Mouse (Mus musculus) forelimb bud, embryonic 11.5 days (tissue): Measurements from ENCODE around the gene Parva.

Source experiments
- DNase-seq: peaks from one replicate; pipeline ENCODE4 v3.0.0-alpha.2; 2012; ENCODE audit warnings: low read depth, low spot score

Parva gene

DNA sequence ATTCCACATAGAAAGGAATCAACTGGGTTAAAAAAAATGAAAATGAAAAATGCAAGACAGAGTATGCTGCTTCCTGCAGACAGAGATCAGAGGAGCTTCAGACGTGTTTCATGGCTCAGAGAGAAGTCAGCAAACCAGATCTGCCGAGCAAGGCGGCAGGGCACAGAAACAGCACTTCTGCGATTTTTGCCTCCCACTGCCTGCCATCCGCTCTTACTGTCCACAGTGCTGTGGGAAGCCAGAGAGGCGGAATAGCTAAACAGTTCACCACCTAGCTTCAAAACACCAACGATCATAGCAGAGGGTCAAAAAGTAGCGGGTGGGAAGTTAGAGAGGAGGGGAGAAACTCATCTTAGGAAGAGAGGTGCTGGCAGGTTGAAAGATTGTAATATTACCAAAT, 84.0 kb downstream of the Parva start:
- no peak for DNase-seq

DNA sequence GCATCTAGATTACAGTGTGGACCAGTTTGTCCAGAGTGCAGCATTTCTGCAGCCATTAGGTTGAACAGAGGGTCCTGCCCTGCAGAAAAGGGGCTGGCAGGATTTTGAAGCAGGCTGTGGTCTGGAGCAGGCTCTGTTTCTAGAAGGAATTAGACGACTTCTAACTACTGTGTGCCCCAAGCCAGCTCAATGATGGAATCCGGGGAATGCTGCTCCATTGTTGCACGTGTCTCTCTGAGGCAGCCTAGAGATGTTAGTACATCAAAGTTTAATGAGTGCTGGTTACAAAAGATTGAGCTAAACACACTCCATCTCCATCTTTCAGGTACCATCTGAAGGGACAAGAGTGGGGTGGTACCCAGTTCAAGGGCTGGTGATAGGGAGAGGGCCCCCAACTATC, 85.0 kb downstream of the Parva start:
- no peak for DNase-seq

DNA sequence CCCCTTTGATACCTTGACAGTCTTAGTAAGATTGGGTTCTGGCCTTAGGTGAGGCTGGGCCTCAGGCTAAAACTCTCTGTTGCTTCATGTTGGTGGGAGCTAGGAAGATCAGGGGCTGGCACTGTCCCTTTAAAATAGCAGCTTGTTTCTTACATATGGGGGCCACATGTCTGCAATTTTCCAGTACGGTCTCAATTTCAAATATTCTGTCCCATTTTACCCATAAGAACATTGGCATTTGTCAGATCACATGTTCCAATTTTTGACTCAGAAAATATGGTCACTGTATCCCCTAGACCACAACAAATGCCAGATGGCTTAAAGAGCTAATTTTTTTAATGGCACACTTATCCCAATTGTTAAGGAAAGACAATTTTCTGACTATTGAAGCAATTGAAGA, 85.6 kb downstream of the Parva start:
- no peak for DNase-seq

DNA sequence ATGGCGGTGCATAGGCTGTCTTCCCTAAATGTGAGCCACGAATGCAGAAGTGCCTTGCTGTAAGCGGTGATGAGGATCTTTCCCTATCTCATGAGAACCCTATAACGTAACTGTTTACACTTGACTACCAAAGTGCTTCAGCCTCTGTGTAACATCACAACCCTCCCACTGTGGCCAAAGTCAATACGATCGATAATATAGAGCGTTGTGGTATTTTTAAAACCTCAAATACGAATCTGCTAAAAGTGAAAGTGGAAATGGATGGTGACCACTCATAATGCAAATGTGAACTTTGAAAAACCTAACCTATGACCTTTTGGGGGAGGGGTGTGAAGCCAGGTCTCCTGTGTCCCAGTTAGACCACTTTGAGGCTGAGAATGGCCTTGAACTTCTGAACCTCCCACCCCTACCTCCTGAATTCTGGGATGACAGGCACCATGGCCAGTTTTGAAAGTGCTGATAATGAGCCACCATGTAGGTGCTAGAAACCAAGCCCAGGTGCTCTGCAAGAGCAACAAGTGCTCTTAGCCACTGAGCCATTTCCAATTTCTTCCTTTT, 87.4 kb downstream of the Parva start:
- no peak for DNase-seq

DNA sequence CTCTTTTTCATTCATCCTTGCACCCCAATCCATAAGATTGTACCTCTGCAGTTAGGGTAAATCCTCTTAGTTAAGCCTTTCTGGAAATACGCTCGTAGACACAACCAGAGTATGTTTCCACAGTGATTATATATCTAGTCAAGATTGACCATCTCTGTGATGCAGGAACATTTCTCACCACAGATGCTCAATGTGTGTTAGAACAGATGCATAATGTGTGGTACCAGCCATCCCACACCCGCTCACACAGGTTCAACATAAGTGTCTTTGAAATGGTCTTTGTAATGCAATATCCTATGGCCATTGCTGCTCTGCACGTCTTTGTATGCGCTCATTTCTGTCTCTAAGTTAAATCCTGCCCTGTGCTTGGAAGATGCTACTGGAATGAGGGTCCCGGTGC, 98.2 kb downstream of the Parva start:
- DNase-seq = no peak

DNA sequence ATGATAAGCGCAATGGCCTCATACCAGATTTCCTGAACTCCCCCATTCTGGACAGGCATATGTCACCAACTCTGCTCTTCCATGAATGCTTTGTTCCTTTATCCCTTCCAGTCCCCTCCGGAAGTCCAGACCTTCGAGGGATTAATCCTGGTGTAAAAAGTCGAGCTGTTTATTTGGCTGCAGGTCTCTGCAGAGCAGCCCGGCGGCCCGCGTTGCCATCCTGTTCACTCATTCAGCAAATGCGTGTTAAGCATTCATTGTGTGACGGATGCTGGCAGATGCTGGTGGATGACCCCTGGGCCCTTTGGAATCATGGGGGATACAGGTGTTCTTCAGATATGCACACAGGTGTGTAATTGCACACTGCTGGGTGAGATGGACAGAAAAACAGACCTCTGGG, 98.9 kb downstream of the Parva start:
- DNase-seq = no peak

DNA sequence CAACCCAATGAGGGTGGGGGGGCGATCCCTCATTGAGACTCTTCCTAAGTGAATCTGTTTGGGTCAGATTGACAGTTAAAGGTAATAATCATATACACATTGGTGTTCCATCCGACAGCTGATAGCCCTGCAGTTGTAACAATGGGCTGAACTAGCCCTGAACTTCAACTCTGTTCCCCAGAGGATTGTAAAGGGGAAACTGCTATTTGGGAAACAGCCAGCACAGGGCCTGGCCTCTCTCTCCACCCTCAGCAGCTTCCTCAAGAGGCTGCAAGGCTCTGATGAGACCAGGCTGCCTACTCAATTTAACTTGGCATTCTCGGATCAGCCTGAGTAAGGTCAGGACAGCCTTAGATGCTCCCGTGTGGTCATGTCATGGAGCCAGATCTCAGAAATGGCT, 99.9 kb downstream of the Parva start:
- DNase-seq = no peak

DNA sequence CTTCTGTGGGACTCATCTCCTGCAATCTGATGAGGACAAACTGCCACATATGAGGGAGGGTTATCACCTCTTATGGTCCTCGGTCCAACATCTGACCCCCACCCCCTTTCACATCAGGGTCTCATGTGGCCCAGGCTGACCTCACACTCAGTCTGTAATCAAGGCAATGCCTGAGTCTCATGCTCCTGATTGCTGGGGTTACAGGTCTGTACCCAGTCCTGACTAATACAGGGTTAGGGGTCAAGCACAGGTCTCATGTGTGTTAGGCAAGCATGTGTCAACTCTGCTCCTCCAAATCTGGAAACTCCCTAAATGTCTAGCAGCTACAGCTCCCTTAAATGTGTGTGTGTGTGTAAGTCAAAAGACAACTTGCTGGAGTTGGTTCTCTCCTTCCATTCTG, 100.8 kb downstream of the Parva start:
- DNase-seq = no peak

DNA sequence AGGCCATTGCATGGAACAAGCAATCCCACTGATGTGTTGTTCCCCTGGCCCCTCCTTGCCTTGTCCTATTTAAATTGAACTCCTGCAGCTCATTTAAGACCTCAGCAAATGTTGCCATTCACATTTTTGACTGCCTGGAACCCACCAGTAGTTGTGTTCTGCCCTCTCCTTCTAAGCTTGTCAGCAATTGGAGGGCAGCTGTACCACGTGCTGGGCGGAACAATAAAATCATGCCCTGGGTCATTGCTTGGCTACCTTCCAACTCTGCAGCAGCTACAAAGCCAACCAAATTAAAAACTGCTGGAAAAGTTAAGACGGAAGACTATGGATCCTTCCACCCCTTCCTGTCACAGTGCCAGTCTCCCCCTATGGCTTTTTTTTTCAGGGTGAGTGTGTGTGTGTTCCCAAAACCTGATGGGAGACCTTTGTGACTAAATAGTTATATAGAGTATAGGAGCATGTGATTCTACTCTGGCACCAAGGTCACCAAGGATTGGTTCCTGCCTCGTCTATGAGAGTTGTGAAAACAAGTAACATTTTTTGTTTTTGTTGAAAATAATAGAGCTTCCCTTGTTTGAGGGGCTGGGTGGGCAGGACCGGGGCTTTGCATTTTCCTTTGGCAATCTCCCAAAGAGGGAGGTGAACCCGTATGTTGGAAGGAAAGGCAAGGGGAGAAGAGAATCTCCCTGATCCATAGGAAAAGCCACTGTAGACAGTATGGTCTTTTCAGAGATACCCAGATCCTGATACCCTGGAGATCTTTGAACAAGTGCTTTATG, 101.5 kb downstream of the Parva start:
- DNase-seq = peak; percentile 76

DNA sequence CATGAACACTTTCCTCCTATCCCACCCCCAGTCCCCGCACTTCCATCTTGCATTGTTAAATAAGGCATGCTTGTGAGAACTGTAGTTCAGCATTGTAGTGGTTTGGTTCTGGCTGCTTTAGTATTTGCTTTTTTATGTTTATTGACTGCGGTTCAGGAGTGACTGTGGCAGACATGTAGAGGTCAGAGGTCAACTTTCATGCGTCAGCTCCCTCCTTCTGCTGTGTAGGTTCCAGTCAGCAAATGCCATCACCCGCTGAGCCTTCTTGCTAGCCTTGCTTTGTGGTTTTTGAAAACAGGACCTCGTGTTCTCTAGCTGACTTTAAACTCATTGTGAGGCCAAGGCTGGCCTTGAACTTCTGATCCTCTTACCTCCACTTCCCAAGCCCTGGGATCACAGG, 103.6 kb downstream of the Parva start:
- no peak for DNase-seq

DNA sequence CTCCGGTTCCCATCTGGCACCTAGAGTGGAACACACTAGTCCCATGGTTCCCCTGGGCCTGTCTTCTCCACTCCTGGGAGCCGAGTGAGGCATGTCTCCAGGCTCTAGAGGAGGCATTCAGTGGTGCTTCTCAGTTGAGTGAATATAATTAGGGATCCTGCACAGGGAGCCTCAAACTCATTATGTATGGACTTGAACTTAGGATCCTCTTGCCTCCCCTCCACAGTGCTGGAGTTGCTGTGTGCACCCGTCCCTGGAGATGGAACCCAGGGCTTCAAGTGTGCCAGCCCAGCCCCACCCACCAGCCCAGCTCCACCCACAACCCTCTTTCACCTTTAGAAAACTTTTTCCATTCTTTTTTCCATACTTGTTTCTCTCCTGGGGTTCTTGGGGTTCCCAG, 106.8 kb downstream of the Parva start:
- no peak for DNase-seq

DNA sequence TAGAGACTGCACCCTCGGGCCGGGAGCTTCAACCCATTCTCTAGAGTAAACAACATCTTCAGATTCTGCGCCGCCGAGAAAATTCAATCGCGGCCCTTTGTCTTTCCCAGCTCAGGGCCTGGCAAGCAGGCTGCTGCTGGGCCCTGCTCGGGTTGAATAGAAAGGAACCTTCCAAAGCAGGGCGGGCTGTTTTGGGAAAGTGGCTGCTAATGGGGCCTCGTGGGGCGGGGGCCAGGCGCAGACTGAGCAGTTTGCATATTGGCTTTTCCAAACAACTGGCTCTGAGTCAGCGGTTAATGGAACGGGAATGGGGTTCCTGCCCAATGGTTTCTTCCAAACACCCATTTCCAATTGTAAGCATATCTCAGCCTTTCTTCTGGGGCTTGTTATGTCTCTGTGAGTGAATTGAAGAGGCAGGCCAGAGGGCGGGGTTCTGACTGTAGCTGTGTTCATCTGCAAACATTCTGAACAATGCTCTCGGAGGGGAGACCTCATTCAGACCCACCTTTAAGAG, 108.2 kb downstream of the Parva start:
- no peak for DNase-seq

DNA sequence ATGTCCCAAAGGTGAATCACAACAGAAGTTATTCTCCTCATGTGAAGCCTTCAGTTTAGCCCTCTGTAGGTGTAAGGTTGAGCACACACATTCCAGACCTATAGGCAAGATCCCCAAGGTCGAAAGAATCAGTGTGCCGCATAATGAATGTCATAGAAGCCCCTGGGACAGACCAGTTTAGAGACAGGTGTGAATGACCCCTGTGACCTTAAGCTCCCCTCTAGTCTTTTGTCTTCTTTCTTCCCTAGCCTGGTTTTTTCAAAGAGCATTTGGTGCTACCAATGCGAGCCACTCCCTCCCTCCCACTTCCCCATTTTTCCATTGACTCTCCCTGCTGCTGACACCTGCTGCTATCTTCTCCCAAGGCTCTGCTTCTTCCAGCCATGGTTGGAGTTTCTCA, 121.8 kb downstream of the Parva start:
- DNase-seq = no peak

DNA sequence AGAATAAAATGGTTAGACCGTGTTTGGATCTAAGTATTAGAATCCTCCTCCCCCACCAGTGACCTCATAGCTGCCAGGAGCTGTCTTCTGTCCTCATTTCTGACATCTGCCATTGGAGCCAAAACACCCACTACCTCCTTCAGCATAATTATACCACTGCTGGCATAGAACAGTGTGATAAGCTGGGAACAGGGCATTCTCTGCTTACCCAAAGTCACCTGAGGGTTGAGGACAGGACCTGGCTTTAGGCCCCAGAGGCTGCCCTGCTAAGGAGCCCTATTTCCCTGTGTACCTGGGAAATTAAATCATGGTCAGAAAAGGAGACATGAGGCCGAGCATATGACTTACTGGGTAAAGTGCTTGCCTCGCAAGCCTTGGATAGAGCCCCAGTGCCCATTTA, 134.2 kb downstream of the Parva start:
- DNase-seq = no peak

DNA sequence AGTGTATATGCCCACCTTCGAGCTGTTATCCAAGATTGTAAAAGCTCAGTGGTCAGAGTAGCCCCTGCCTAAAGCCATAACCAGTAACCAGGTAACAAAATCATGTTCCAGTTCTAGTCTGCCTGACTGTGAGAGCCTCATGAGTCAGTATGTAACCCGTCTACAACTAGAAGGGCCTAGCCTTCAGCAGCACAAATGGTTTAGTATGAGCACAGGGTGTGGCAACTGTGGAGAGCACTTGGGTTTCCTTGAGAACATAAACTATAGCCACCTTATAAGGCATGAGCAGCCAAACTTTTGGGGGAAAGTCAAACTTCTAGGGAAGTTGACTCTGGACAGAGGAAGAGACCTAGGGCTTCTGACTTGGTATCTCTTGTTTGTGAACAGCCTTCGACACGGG, 139.7 kb downstream of the Parva start:
- no peak for DNase-seq

DNA sequence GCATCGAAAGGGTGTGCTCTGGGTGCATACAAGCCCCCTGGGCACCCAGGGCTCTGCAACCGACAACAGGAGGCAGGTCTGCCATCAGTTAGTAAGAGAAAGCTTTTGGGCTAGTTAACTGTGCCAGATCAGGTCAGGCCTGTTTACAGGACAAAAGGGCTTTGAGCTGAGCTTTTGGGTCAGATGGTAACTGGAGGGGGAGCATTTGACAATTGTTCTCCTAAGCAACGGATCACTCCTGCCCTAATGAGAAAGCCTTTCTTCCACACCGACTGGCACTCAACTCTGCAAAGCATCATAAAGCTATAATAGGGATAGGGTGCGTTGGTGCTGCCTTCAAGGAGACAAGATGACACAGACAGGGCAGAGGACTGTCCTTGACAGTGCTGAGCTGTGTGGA, 141.7 kb downstream of the Parva start:
- no peak for DNase-seq

DNA sequence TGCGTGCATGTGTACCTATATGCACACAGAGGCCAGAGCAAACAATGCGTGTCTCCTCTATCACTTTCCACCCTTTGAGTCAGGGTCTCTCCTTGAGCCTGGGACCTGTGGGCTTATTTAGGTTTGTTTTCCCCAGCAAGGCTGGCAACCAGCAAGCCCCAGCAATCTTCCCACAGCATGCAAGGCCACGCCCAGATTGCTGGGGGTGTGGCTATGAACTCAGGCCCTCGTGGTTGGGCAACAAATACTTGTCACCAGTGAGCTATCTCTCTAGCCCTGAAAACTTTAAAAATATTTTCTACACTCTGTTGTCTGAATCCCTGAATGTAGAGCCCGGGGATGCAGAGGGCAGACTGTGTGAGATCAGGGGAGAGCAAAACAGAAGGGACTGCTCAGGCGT, 154.3 kb downstream of the Parva start:
- DNase-seq = no peak

DNA sequence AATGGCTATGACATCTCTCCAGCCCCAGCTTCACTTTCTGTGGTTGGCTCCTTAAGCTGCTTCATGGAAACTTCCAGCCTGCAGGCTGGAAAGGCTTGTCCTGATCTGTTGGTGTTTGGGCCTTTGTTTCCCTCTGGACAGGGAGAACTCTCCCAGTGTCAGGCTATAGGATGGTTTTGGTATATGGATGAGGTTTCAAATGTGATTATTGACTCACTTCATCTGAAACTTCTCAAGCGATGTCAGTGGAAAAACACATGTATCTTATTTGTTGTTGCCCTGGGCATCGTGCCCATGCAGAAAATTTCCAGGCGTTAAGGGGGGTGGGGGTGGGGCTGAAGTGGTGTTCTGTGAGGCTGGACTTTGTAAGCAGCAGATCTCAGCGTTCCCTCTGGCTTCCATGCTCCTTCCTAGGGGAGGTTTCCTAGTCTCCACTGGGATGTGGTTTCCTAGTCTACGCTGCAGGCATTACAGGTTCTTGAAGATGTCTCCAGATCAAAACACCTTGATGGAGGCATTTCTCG, 155.6 kb downstream of the Parva start:
- no peak for DNase-seq

DNA sequence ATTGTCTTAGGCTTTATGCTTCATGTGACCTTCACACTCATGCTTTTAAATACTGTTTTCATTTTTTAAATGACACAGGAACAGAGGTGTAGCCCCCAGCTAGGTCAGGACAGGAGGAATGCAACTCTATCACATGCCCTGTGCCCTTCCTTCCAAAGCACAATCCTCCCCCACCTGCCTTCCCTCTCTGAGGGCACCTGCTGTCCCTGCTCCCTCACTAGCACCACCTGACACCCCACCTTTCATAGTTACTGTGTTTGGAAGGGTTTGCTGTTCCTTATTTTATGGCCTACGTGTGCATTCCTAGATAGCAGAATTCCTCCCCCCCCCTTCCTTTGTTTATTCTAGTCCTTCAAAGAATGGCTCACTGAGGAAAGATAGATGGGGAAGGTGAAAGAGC, 160.1 kb downstream of the Parva start:
- no peak for DNase-seq

DNA sequence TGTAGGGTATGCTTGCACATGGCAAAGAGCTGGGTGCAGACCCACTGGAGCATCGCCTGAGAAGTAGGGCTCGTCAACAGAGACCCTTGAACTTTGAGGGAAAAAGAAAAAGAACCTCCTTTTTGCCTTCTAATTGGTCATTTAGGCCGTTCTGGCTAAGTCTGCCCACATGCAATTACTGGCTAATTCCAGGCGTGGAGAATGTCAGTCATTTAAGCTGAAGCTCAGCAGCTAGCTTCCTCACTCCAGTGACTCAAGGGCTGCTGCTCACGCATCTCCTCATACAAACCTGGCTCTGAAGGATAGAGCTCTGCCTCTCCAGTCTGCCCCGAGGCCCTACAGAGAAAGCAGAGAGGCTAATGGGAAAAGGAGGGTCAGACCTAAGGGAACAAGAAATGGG, 162.2 kb downstream of the Parva start:
- no peak for DNase-seq

DNA sequence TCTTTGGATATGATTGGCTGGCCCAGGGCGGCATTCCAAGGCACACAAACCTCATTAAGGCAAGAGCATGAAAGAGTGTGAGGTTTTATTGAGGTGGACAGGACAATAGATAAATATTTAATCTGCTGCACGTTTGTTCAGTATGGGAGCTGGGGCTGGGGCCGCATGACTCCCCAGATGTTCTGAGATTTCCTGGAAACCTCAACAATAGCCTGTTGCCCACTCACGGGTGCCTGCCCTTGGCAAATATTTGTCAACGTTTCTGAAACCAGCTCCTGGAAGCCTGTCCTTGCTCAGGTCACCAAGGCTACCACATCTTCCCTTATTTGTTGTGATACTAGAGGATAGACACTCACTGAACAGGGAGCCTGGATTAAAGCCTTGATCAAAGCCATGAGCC, 166.3 kb downstream of the Parva start:
- no peak for DNase-seq

DNA sequence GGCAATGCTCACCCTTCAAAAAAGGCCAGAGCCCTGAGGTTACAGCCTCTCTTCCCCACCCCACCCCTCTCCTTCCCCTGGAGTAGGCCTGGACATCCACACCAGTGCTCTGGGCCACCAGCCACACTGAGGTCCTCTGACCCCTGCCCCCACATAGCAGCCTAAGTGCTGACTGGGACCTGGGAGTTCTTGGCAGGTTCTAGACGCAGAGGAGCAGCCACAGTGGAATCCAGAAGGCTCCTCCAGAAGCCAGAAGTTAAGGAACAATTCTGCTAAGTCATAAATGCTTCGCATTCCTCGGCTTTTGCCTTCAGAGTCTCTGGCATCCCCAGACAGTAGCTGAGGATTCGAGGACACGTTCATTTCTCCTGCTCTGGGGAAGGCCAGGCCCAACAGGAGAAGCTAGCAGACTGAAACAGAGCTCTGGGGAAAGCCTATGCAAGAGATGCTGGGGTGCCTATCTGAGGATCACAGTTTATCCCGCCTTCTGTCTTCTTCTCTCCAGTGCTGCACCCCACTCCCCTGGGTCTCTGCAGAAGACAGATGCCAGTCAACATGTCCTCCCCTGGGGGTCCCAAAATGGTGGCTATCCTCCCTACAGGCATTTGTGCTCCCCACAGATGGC, 168.0 kb downstream of the Parva start:
- DNase-seq = no peak

DNA sequence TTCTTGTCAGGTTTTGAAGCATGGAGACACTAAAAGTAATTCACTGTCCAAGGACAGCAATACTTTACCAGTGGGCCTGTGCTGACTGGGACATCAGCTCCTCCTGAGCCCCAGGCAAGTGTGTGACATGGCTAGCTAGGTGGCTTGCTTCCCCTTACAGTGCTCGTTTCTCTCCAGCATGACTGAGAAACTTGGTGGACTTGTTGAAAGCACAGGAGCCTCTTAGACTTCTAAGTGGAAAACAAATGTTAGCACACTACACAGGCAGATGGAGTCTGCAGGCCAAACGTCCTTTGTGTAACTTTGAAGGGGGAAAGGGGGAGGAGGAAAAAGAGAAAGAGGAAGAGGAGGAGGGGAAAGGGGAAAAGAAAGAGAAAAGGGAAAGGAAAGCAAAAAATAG, 172.3 kb downstream of the Parva start:
- no peak for DNase-seq
